Mouse (Mus musculus) thymus, postnatal 14 days (tissue): ENCODE measurements around the gene Olfr1076.
"Not testable (repeated sequence)": the region's sequence is repeated elsewhere in the genome, so short reads cannot be mapped to it uniquely, and the experiment has no call there.

ENCODE experiments used
- DNase-seq: peaks from one replicate; pipeline ENCODE4 v3.0.0; 2021

Olfr1076 gene

GRCm38 (mm10) chr2:86508161-86508560, at the start of gene Olfr1076:
Gene Olfr1076, plus strand, starts transcription at chr2:86508461.
- no peak for DNase-seq

GRCm38 (mm10) chr2:86460434-86460833, 47.8 kb upstream of the Olfr1076 start:
- DNase-seq = no peak

GRCm38 (mm10) chr2:86464442-86465109, 43.7 kb upstream of the Olfr1076 start:
- peak; percentile 33 for DNase-seq

GRCm38 (mm10) chr2:86487286-86487685, 21.0 kb upstream of the Olfr1076 start, which contains the start of gene Olfr228:
Gene Olfr228, minus strand, starts transcription at chr2:86487386.
- no peak for DNase-seq

GRCm38 (mm10) chr2:86530991-86531390, 22.7 kb downstream of the Olfr1076 start:
- DNase-seq = no peak

- DNase-seq = no peak
These were observed 34.1 kb downstream of the Olfr1076 start, which contains the start of gene Olfr1079 for GRCm38 (mm10) chr2:86542380-86542779. Gene Olfr1079, minus strand, starts transcription at chr2:86542480.

GRCm38 (mm10) chr2:86558135-86558534, 49.9 kb downstream of the Olfr1076 start, which contains the start of gene Olfr1080:
Gene Olfr1080, minus strand, starts transcription at chr2:86558235.
- not testable (repeated sequence) for DNase-seq
